Mouse (Mus musculus) hindbrain, embryonic 16.5 days (tissue): ENCODE data around the gene Ripor2. TPM values are rescaled to one million over a fixed set of nuclear protein-coding genes. Genes with fewer than 3 reads are reported as not detected.

ENCODE experiments used
- ATAC-seq: fragments of 200-750 bp; cut with Nextera tagmentation; 2 replicates; pipeline ENCODE4 v1.8.0; 2017; ENCODE audit warnings: moderate TSS enrichment, moderate library complexity
- H3K27ac ChIP-seq: fragments of 300-500 bp; sonication (generic); 2 replicates; pipeline ENCODE4 v1.5.1; 2014; ENCODE audit warnings: low read depth, mild to moderate bottlenecking, control low read depth, low read length, moderate library complexity
- H3K27me3 ChIP-seq: fragments of 300-500 bp; sonication (generic); replicated peaks from 2 replicates; pipeline ENCODE4 v1.6.1; 2014; ENCODE audit warnings: low read length; ENCODE audit not compliant: control insufficient read depth, insufficient read depth
- H3K36me3 ChIP-seq: fragments of 300-500 bp; sonication (generic); 2 replicates; pipeline ENCODE4 v1.6.1; 2014; ENCODE audit warnings: mild to moderate bottlenecking, low read length, moderate library complexity, mixed read lengths; ENCODE audit not compliant: control insufficient read depth, insufficient read depth
- H3K4me1 ChIP-seq: fragments of 300-500 bp; sonication (generic); 2 replicates; pipeline ENCODE4 v1.6.1; 2014; ENCODE audit warnings: low read depth, low read length; ENCODE audit not compliant: control insufficient read depth, insufficient read depth
- H3K4me2 ChIP-seq: fragments of 300-500 bp; sonication (generic); 2 replicates; pipeline ENCODE4 v1.6.1; 2014; ENCODE audit warnings: mild to moderate bottlenecking, low read length, control low read depth, moderate library complexity
- H3K4me3 ChIP-seq: fragments of 300-500 bp; sonication (generic); 2 replicates; pipeline ENCODE4 v1.5.1; 2014; ENCODE audit warnings: mild to moderate bottlenecking, low read length, control low read depth, moderate library complexity
- H3K9ac ChIP-seq: fragments of 300-500 bp; sonication (generic); 2 replicates; pipeline ENCODE4 v1.6.1; 2014; ENCODE audit warnings: low read depth, mild to moderate bottlenecking, control low read depth, low read length, moderate library complexity
- H3K9me3 ChIP-seq: fragments of 300-500 bp; sonication (generic); 2 replicates; pipeline ENCODE4 v1.6.1; 2014; ENCODE audit warnings: mild to moderate bottlenecking, low read length, moderate library complexity; ENCODE audit not compliant: control insufficient read depth
- WGBS: fragments of 180-500 bp; shearing (Covaris S2); extraction: QIAGEN DNeasy Blood & Tissue Kit; methylation state at CpG from one replicate; pipeline ENCODE4 v1.1.7; 2014; 5-methylcytosine and 5-hydroxymethylcytosine counted together
- polyA plus RNA-seq: library from polyadenylated mRNA; unstranded; fragments of >200 nt; fragmentation: Nextera tagmentation; extraction: Ambion mirVana; gene quantifications from 2 replicates; pipeline ENCODE4 v1.2.1, GENCODE M21; 2015

Gene Ripor2
- polyA plus RNA-seq, 1 experiment from 2014 or later: 19.1 TPM

- peaks cover 14% of the 10 kb centered on the region for H3K4me1 ChIP-seq
Observed at GRCm38 (mm10) chr13:24620439-24620838, 38.5 kb downstream of the Ripor2 start.

GRCm38 (mm10) chr13:24623631-24624030 lies 41.6 kb downstream of the Ripor2 start:
- no peaks in the 10 kb centered on the region for H3K9me3 ChIP-seq
- H3K4me1 ChIP-seq: peaks cover 6% of the 10 kb centered on the region
- no peak for ATAC-seq
- no peaks in the 10 kb centered on the region for H3K36me3 ChIP-seq
- H3K4me3 ChIP-seq: no peak overlapping the region
- H3K27ac ChIP-seq: no peak overlapping the region
- no peak overlapping the region for H3K9ac ChIP-seq
- H3K4me2 ChIP-seq: no peak overlapping the region
- 88% methylated on average over 4 of the region's 4 CpGs for WGBS
- no peaks in the 10 kb centered on the region for H3K27me3 ChIP-seq

More at GRCm38 (mm10) chr13:24620439-24620838, 38.5 kb downstream of the Ripor2 start:
- peak; percentile 62 for ATAC-seq
- Histone ChIP-seq H3K9me3 (no peaks in the 10 kb centered on the region), H3K9ac (no peak overlapping the region), H3K27ac (no peak overlapping the region), H3K4me2 (no peak overlapping the region), H3K36me3 (no peaks in the 10 kb centered on the region), H3K27me3 (no peaks in the 10 kb centered on the region), H3K4me3 (no peak overlapping the region)
- 24% methylated on average over 6 of the region's 6 CpGs for WGBS

- Histone ChIP-seq H3K4me1 (peaks cover 16% of the 10 kb centered on the region), H3K9me3 (no peaks in the 10 kb centered on the region), H3K9ac (no peak overlapping the region), H3K4me3 (no peak overlapping the region), H3K27me3 (no peaks in the 10 kb centered on the region), H3K36me3 (no peaks in the 10 kb centered on the region), H3K4me2 (no peak overlapping the region), H3K27ac (0 out of 2 replicates have a peak overlapping the region, but pooled peaks have one; percentile 48)
- WGBS: 7% methylated on average over 5 of the region's 5 CpGs
- ATAC-seq: peak; percentile 56
Observed at GRCm38 (mm10) chr13:24625071-24625470, 43.1 kb downstream of the Ripor2 start.

GRCm38 (mm10) chr13:24626698-24627436 lies 44.9 kb downstream of the Ripor2 start:
- Histone ChIP-seq H3K36me3 (no peaks in the 10 kb centered on the region), H3K9ac (no peak overlapping the region), H3K4me3 (no peak overlapping the region), H3K4me2 (no peak overlapping the region), H3K27ac (no peak overlapping the region), H3K27me3 (no peaks in the 10 kb centered on the region), H3K4me1 (peaks cover 16% of the 10 kb centered on the region), H3K9me3 (no peaks in the 10 kb centered on the region)
- WGBS: 83% methylated on average over 6 of the region's 6 CpGs
- ATAC-seq: no peak

GRCm38 (mm10) chr13:24628192-24628591 lies 46.2 kb downstream of the Ripor2 start:
- WGBS: 87% methylated on average over 4 of the region's 4 CpGs
- H3K27ac ChIP-seq: no peak overlapping the region; the same call in 1 of the 2 replicates
- no peak for ATAC-seq

GRCm38 (mm10) chr13:24629073-24629621 lies 47.2 kb downstream of the Ripor2 start:
- ATAC-seq: peak; percentile 82
- no peaks in the 10 kb centered on the region for H3K9me3 ChIP-seq
- no peaks in the 10 kb centered on the region for H3K36me3 ChIP-seq
- H3K4me3 ChIP-seq: no peak overlapping the region
- H3K4me2 ChIP-seq: no peak overlapping the region
- H3K4me1 ChIP-seq: peaks cover 16% of the 10 kb centered on the region
- H3K9ac ChIP-seq: 0 out of 2 replicates have a peak overlapping the region, but pooled peaks have one; percentile 15
- 7% methylated on average over 6 of the region's 6 CpGs for WGBS
- no peaks in the 10 kb centered on the region for H3K27me3 ChIP-seq
- H3K27ac ChIP-seq: peak overlapping the region; percentile 45

More at GRCm38 (mm10) chr13:24628192-24628591, 46.2 kb downstream of the Ripor2 start:
- H3K4me1 ChIP-seq: peaks cover 16% of the 10 kb centered on the region
- H3K4me2 ChIP-seq: no peak overlapping the region
- H3K27me3 ChIP-seq: no peaks in the 10 kb centered on the region
- H3K36me3 ChIP-seq: no peaks in the 10 kb centered on the region
- no peak overlapping the region for H3K4me3 ChIP-seq
- H3K9ac ChIP-seq: no peak overlapping the region
- H3K9me3 ChIP-seq: no peaks in the 10 kb centered on the region

- no peaks in the 10 kb centered on the region for H3K36me3 ChIP-seq
- no peaks in the 10 kb centered on the region for H3K9me3 ChIP-seq
- no peak overlapping the region for H3K4me3 ChIP-seq
- no peak overlapping the region for H3K4me2 ChIP-seq
- whole genome bisulfite sequencing: 67% methylated on average over 4 of the region's 4 CpGs
- no peak for ATAC-seq
- H3K27me3 ChIP-seq: no peaks in the 10 kb centered on the region
- H3K4me1 ChIP-seq: peaks cover 9% of the 10 kb centered on the region
- no peak overlapping the region for H3K9ac ChIP-seq
- H3K27ac ChIP-seq: no peak overlapping the region
Observed at GRCm38 (mm10) chr13:24630364-24630763, 48.4 kb downstream of the Ripor2 start.

GRCm38 (mm10) chr13:24632988-24633577 lies 51.1 kb downstream of the Ripor2 start:
- Histone ChIP-seq H3K4me3 (no peak overlapping the region), H3K9me3 (no peaks in the 10 kb centered on the region), H3K27me3 (no peaks in the 10 kb centered on the region), H3K4me2 (no peak overlapping the region), H3K36me3 (no peaks in the 10 kb centered on the region), H3K27ac (no peak overlapping the region), H3K9ac (no peak overlapping the region), H3K4me1 (peaks cover 15% of the 10 kb centered on the region)
- 71% methylated on average over 4 of the region's 4 CpGs for WGBS
- no peak for ATAC-seq
